Mouse (Mus musculus) mesoderm, embryonic 11.5 days (tissue): ENCODE results near the gene Ano6.

Experiments
- DNase-seq: peaks from one replicate; pipeline ENCODE4 v3.0.0-alpha.2; 2012; ENCODE audit warnings: low read depth, low spot score

Gene Ano6

GRCm38 (mm10) chr15:95974021-95974597, 183.5 kb downstream of the Ano6 start:
- no peak for DNase-seq

- DNase-seq, result no peak
Measured at GRCm38 (mm10) chr15:95976156-95976876, 185.7 kb downstream of the Ano6 start.

GRCm38 (mm10) chr15:95977169-95977938, 186.7 kb downstream of the Ano6 start:
- no peak for DNase-seq

- no peak for DNase-seq
Measured at GRCm38 (mm10) chr15:95977939-95978252, 187.3 kb downstream of the Ano6 start.

GRCm38 (mm10) chr15:95980641-95981040, 190.0 kb downstream of the Ano6 start:
- no peak for DNase-seq

GRCm38 (mm10) chr15:95987916-95988315, 197.3 kb downstream of the Ano6 start:
- DNase-seq, result no peak

GRCm38 (mm10) chr15:95989496-95990124, 199.0 kb downstream of the Ano6 start:
- no peak for DNase-seq

- peak; percentile 15 for DNase-seq
Measured at GRCm38 (mm10) chr15:96002958-96003601, 212.4 kb downstream of the Ano6 start.

GRCm38 (mm10) chr15:96011640-96012390, 221.2 kb downstream of the Ano6 start:
- DNase-seq, result no peak

GRCm38 (mm10) chr15:96012391-96012775, 221.7 kb downstream of the Ano6 start:
- DNase-seq, result no peak

GRCm38 (mm10) chr15:96014501-96014900, 223.9 kb downstream of the Ano6 start:
- DNase-seq, result no peak

GRCm38 (mm10) chr15:96020465-96020864, 229.8 kb downstream of the Ano6 start:
- no peak for DNase-seq

GRCm38 (mm10) chr15:96021506-96021905, 230.9 kb downstream of the Ano6 start:
- no peak for DNase-seq
